Mouse (Mus musculus): Measurements from ENCODE around the gene Olfr170.
"Not testable (repeated sequence)": the region's sequence is repeated elsewhere in the genome, so short reads cannot be mapped to it uniquely, and the experiment has no call there.

The Olfr170 gene

DNA sequence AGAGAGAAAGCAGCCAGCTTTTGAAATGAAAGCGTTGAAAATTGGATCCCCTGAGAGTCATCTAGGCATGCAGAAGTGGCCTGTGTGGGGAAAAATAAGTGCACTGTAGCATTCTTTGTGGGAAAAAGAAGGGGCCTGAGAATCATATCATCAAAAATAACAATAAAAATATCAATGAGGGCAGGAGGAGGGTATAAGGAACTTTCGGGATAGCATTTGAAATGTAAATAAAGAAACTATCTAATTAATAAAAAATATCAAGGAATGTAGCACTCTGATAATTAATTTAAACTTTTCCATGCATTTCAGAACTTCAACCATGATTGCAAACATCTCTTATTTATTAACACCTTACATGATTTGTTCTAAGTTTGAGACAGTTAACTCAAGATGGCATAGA is at the start of gene Olfr170:
TSS of gene Olfr170 (minus strand) at position 101 of the 400 bp plus-strand sequence.
- not testable (repeated sequence) for DNase-seq

DNA sequence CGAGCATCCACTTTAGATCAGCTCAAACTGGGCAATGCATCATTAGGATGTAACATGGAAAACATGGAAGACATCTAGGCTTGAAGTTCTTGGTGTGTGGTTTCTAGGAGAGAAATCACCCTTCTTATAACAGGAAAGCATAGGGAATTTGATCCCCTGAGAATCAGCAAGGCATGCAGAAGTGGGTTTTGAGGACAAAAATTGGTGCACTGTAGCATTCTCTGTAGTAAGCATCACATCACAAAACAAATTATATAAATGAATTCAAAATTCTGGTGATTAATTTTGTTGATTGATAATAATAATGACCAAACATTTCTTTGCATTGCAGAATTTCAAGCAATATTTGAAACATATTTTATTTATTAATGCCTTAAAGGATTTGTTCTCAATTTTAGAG is 18.1 kb upstream of the Olfr170 start, which contains the start of gene Olfr171:
TSS of gene Olfr171 (minus strand) at position 101 of the 400 bp plus-strand sequence.
- no peak for DNase-seq

DNA sequence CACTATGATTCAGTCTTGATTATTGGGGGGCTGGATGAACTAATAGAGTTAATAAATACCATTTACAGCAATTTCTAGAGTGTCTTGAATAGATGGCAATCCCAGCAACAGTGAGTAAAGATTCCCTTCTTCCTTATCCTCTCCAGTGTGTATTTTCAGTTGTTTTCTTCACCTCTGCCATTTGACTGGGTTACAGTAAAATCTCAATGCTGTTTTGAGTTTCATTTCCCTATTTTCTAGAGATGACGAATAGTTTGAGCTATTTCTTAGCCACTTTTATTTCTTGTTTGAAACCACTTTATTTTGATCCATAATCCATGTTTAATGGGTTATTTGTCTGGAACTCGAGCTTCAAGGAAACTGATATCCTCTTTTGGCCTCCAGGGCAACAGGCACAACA is 8.5 kb downstream of the Olfr170 start:
- no peak for DNase-seq

DNA sequence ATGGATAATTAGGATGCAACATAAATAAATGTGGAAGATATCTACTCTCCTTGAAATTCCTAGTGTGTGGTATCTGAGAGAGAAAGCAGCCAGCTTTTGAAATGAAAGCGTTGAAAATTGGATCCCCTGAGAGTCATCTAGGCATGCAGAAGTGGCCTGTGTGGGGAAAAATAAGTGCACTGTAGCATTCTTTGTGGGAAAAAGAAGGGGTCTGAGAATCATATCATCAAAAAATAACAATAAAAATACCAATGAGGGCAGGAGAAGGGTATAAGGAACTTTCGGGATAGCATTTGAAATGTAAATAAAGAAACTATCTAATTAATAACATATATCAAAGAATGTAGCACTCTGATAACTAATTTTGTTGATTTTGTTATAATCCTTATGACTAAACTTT is 40.0 kb downstream of the Olfr170 start, which contains the start of gene Olfr169:
TSS of gene Olfr169 (minus strand) at position 101 of the 400 bp plus-strand sequence.
- DNase-seq, result not testable (repeated sequence)

All from heart, adult 11 months (tissue).